Mouse (Mus musculus) frontal cortex, adult 2 months (tissue): ENCODE data around the gene Ngdn. TPM values are rescaled to one million over a fixed set of nuclear protein-coding genes. Genes with fewer than 3 reads are reported as not detected.
"Not testable (repeated sequence)": the region's sequence is repeated elsewhere in the genome, so short reads cannot be mapped to it uniquely, and the experiment has no call there.

ENCODE experiments used
- DNase-seq, 2 experiments: peaks; one replicate each; pipeline ENCODE4 v3.0.0; 2022; ENCODE audit warnings: low spot score in 1 of 2; ENCODE audit errors: extremely low spot score in 1 of 2
- polyA plus RNA-seq: library from polyadenylated mRNA; depleted of rRNA; stranded (reverse); fragments of >200 nt; gene quantifications from 2 replicates; pipeline ENCODE4 v1.2.3, GENCODE M21; 2012

The Ngdn gene
- polyA plus RNA-seq, 1 experiment, result 36.5 TPM

- no peak for DNase-seq
These were observed 16.6 kb upstream of the Ngdn start for GRCm38 (mm10) chr14:54998680-54999079.

- DNase-seq, result not testable (repeated sequence)
These were observed 15.4 kb upstream of the Ngdn start for GRCm38 (mm10) chr14:54999868-55000267.

- DNase-seq, result no peak
These were observed 14.4 kb upstream of the Ngdn start for GRCm38 (mm10) chr14:55000814-55001213.

- no peak for DNase-seq
These were observed 13.8 kb upstream of the Ngdn start for GRCm38 (mm10) chr14:55001446-55001845.

GRCm38 (mm10) chr14:55001938-55002686 is 13.1 kb upstream of the Ngdn start:
- DNase-seq, result no peak

- DNase-seq, result no peak
These were observed 12.6 kb upstream of the Ngdn start for GRCm38 (mm10) chr14:55002687-55003120.

GRCm38 (mm10) chr14:55003878-55004855 is 11.1 kb upstream of the Ngdn start:
- peak in 1 of 2 experiments; percentile 21 for DNase-seq

- no peak for DNase-seq
These were observed 9.7 kb upstream of the Ngdn start for GRCm38 (mm10) chr14:55005506-55005905.

GRCm38 (mm10) chr14:55005967-55006366 is 9.3 kb upstream of the Ngdn start:
- DNase-seq, result no peak

- no peak for DNase-seq
These were observed 8.7 kb upstream of the Ngdn start for GRCm38 (mm10) chr14:55006541-55006940.

GRCm38 (mm10) chr14:55007120-55007908 is 7.9 kb upstream of the Ngdn start:
- no peak for DNase-seq

GRCm38 (mm10) chr14:55008417-55008816 is 6.8 kb upstream of the Ngdn start:
- DNase-seq, result no peak

- no peak for DNase-seq
These were observed 4.1 kb upstream of the Ngdn start for GRCm38 (mm10) chr14:55011116-55011515.

- peak; percentile 54 to 84 for DNase-seq
These were observed 663 bp upstream of the Ngdn start for GRCm38 (mm10) chr14:55014591-55014990.

GRCm38 (mm10) chr14:55015767-55016111 is 485 bp downstream of the Ngdn start:
- no peak for DNase-seq

- no peak for DNase-seq
These were observed 1.6 kb downstream of the Ngdn start for GRCm38 (mm10) chr14:55016876-55017275.

- DNase-seq, result no peak
These were observed 5.1 kb downstream of the Ngdn start for GRCm38 (mm10) chr14:55020394-55020793.

- DNase-seq, result no peak
These were observed 7.8 kb downstream of the Ngdn start for GRCm38 (mm10) chr14:55023011-55023410.

GRCm38 (mm10) chr14:55024236-55024635 is 9.0 kb downstream of the Ngdn start:
- DNase-seq, result peak in 1 of 2 experiments; percentile 73

- DNase-seq, result no peak
These were observed 10.3 kb downstream of the Ngdn start for GRCm38 (mm10) chr14:55025527-55025926.

- no peak for DNase-seq
These were observed 12.0 kb downstream of the Ngdn start for GRCm38 (mm10) chr14:55027251-55027650.
